Mouse (Mus musculus): ENCODE measurements at regions not wholly inside any gene's neighbourhood (a gene's known extent, or its start where the extent isn't known, plus 50 kb on each side); places are given as distances from the start of the nearest gene placed in this dataset.
A peak's percentile ranks its signal among the peaks of the same experiment; 100 is the strongest.

- Histone ChIP-seq H3K4me3 (no peak overlapping the region), H3K27me3 (ENCODE audit: low read depth, poor library complexity, severe bottlenecking) (0 out of 2 replicates have a peak, but pooled peaks cover 11% of the 10 kb centered on the region), H3K9me3 (replicated peaks) (no peaks in the 10 kb centered on the region), H3K36me3 (no peaks in the 10 kb centered on the region), H3K4me1 (peaks cover 62% of the 10 kb centered on the region), H3K27ac (peak overlapping the region; percentile 79; the same call in 1 of the 2 replicates)
- peak; percentile 35 for DNase-seq (ENCODE audit: low spot score)
- 9% methylated on average over 9 of the region's 9 CpGs for WGBS
Observed at GRCm38 (mm10) chr14:46606037-46606436, 154.3 kb upstream of the Cdkn3 start.

DNA sequence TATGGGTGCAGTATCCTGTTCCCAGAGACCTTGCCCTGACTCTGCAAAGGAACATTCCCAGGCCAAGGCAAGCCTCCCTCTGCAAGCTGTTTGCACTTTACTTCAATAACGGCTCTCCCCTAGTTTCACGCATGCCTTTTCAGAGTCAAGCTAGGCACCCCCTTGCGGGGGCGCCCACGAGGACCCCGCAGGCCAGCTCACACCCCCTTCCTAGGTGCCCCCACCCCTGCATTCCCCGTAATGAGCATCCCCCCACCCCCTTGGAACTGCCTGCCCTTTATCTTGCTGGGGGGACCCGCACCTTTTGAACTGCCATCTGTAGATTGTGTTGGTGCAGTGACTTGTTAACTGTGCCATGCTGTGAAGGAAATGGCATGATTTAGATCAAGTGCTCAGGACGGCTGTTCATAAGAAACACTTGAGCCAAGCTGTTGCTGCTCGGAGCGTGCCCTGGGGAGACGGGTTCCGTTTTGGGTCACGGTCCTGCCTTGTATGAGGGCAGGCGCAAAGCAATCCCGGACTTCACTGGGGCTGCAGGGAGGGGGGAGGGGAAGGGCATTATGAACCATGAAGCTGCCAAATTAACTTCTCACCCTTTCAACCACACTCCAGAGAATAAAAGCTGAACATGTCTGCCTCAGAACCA is 155.3 kb upstream of the Cdkn3 start:
- no peaks in the 10 kb centered on the region for H3K36me3 ChIP-seq
- no peaks in the 10 kb centered on the region for H3K9me3 ChIP-seq (replicated peaks)
- H3K4me3 ChIP-seq, result peak overlapping the region; percentile 18
- H3K27me3 ChIP-seq (ENCODE audit: low read depth, poor library complexity, severe bottlenecking), result 0 out of 2 replicates have a peak, but pooled peaks cover 11% of the 10 kb centered on the region
- peak; percentile 88 for DNase-seq (ENCODE audit: low spot score)
- 11% methylated on average over 16 of the region's 16 CpGs for WGBS
- peak overlapping the region; percentile 79 for H3K27ac ChIP-seq
- H3K4me1 ChIP-seq, result peaks cover 52% of the 10 kb centered on the region

GRCm38 (mm10) chr14:46604156-46604885 is 156.0 kb upstream of the Cdkn3 start:
- Histone ChIP-seq H3K36me3 (no peaks in the 10 kb centered on the region), H3K27me3 (ENCODE audit: low read depth, poor library complexity, severe bottlenecking) (0 out of 2 replicates have a peak, but pooled peaks cover 11% of the 10 kb centered on the region), H3K4me1 (peaks cover 47% of the 10 kb centered on the region), H3K27ac (peak overlapping the region; percentile 79), H3K9me3 (replicated peaks) (no peaks in the 10 kb centered on the region), H3K4me3 (peak overlapping the region; percentile 18)
- DNase-seq (ENCODE audit: low spot score), result peak; percentile 55
- 31% methylated on average over 14 of the region's 14 CpGs for WGBS

- H3K27ac ChIP-seq, result no peak overlapping the region
- H3K4me1 ChIP-seq, result peaks cover 21% of the 10 kb centered on the region
- DNase-seq (ENCODE audit: low spot score), result peak; percentile 19
- no peaks in the 10 kb centered on the region for H3K36me3 ChIP-seq
- H3K9me3 ChIP-seq (replicated peaks), result no peaks in the 10 kb centered on the region
- peaks cover 18% of the 10 kb centered on the region; the same call in 1 of the 2 replicates for H3K27me3 ChIP-seq (ENCODE audit: low read depth, poor library complexity, severe bottlenecking)
- H3K4me3 ChIP-seq, result no peak overlapping the region
- 88% methylated on average over 7 of the region's 7 CpGs for WGBS
Observed at GRCm38 (mm10) chr14:46596696-46597359, 163.5 kb upstream of the Cdkn3 start.

GRCm38 (mm10) chr14:46594151-46594550 is 166.2 kb upstream of the Cdkn3 start:
- WGBS, result 58% methylated on average over 3 of the region's 3 CpGs
- H3K36me3 ChIP-seq, result no peaks in the 10 kb centered on the region
- no peak overlapping the region for H3K4me3 ChIP-seq
- peaks cover 19% of the 10 kb centered on the region; the same call in 1 of the 2 replicates for H3K27me3 ChIP-seq (ENCODE audit: low read depth, poor library complexity, severe bottlenecking)
- H3K9me3 ChIP-seq (replicated peaks), result no peaks in the 10 kb centered on the region
- H3K27ac ChIP-seq, result no peak overlapping the region
- peaks cover 38% of the 10 kb centered on the region for H3K4me1 ChIP-seq
- no peak for DNase-seq (ENCODE audit: low spot score)

- H3K4me3 ChIP-seq, result no peak overlapping the region
- H3K27me3 ChIP-seq (ENCODE audit: low read depth, poor library complexity, severe bottlenecking), result peaks cover 12% of the 10 kb centered on the region; the same call in 1 of the 2 replicates
- peaks cover 44% of the 10 kb centered on the region for H3K4me1 ChIP-seq
- no peaks in the 10 kb centered on the region for H3K9me3 ChIP-seq (replicated peaks)
- peak; percentile 47 for DNase-seq (ENCODE audit: low spot score)
- no peak overlapping the region for H3K27ac ChIP-seq
- no peaks in the 10 kb centered on the region for H3K36me3 ChIP-seq
- WGBS, result 40% methylated on average over 12 of the region's 12 CpGs
Observed at GRCm38 (mm10) chr14:46591753-46592359, 168.5 kb upstream of the Cdkn3 start.

GRCm38 (mm10) chr14:46591211-46591610 is 169.1 kb upstream of the Cdkn3 start:
- WGBS, result 96% methylated on average over 3 of the region's 3 CpGs
- peaks cover 12% of the 10 kb centered on the region; the same call in 1 of the 2 replicates for H3K27me3 ChIP-seq (ENCODE audit: low read depth, poor library complexity, severe bottlenecking)
- H3K36me3 ChIP-seq, result no peaks in the 10 kb centered on the region
- no peak overlapping the region for H3K27ac ChIP-seq
- H3K4me1 ChIP-seq, result peaks cover 48% of the 10 kb centered on the region
- no peak overlapping the region for H3K4me3 ChIP-seq
- H3K9me3 ChIP-seq (replicated peaks), result no peaks in the 10 kb centered on the region
- no peak for DNase-seq (ENCODE audit: low spot score)

- H3K9me3 ChIP-seq (replicated peaks), result no peaks in the 10 kb centered on the region
- no peak overlapping the region for H3K4me3 ChIP-seq
- H3K27me3 ChIP-seq (ENCODE audit: low read depth, poor library complexity, severe bottlenecking), result 0 out of 2 replicates have a peak, but pooled peaks cover 5% of the 10 kb centered on the region
- DNase-seq (ENCODE audit: low spot score), result no peak
- H3K27ac ChIP-seq, result peak overlapping the region; percentile 51
- peaks cover 40% of the 10 kb centered on the region for H3K4me1 ChIP-seq
- no peaks in the 10 kb centered on the region for H3K36me3 ChIP-seq
- 53% methylated on average over 11 of the region's 11 CpGs for WGBS
Observed at GRCm38 (mm10) chr14:46586093-46586492, 174.2 kb upstream of the Cdkn3 start.

- 0 out of 2 replicates have a peak overlapping the region, but pooled peaks have one; percentile 31 for H3K27ac ChIP-seq
Observed at GRCm38 (mm10) chr14:46578051-46579000, 182.0 kb upstream of the Cdkn3 start.

GRCm38 (mm10) chr14:46575889-46576288 is 184.5 kb upstream of the Cdkn3 start:
- peak overlapping the region; percentile 58 for H3K27ac ChIP-seq
- no peaks in the 10 kb centered on the region for H3K9me3 ChIP-seq (replicated peaks)
- H3K4me1 ChIP-seq, result peaks cover 43% of the 10 kb centered on the region
- no peaks in the 10 kb centered on the region for H3K36me3 ChIP-seq
- WGBS, result 32% methylated on average over 4 of the region's 4 CpGs
- DNase-seq (ENCODE audit: low spot score), result no peak
- H3K4me3 ChIP-seq, result no peak overlapping the region
- H3K27me3 ChIP-seq (ENCODE audit: low read depth, poor library complexity, severe bottlenecking), result peaks cover 6% of the 10 kb centered on the region; the same call in 1 of the 2 replicates

More at GRCm38 (mm10) chr14:46578051-46579000, 182.0 kb upstream of the Cdkn3 start:
- no peaks in the 10 kb centered on the region for H3K9me3 ChIP-seq (replicated peaks)
- H3K4me3 ChIP-seq, result no peak overlapping the region
- H3K4me1 ChIP-seq, result peaks cover 48% of the 10 kb centered on the region
- H3K36me3 ChIP-seq, result no peaks in the 10 kb centered on the region
- no peak for DNase-seq (ENCODE audit: low spot score)
- H3K27me3 ChIP-seq (ENCODE audit: low read depth, poor library complexity, severe bottlenecking), result no peaks in the 10 kb centered on the region
- WGBS, result 52% methylated on average over 13 of the region's 13 CpGs

GRCm38 (mm10) chr14:46575414-46575813 is 184.9 kb upstream of the Cdkn3 start:
- WGBS, result 19% methylated on average over 3 of the region's 3 CpGs
- Histone ChIP-seq H3K4me1 (peaks cover 46% of the 10 kb centered on the region), H3K27ac (peak overlapping the region; percentile 58), H3K4me3 (no peak overlapping the region), H3K9me3 (replicated peaks) (no peaks in the 10 kb centered on the region), H3K27me3 (ENCODE audit: low read depth, poor library complexity, severe bottlenecking) (peaks cover 6% of the 10 kb centered on the region; the same call in 1 of the 2 replicates), H3K36me3 (no peaks in the 10 kb centered on the region)
- peak; percentile 59 for DNase-seq (ENCODE audit: low spot score)

Measured in limb, embryonic 10.5 days (tissue).